Mouse (Mus musculus): ENCODE data around the gene Lama2.

GRCm38 (mm10) chr10:26982621-26983020 is 636.9 kb downstream of the Lama2 start:
- TF ChIP-seq CTCF (IDR thresholded peaks at IDR 0.05; ENCODE audit: extremely low read depth, insufficient read depth, insufficient read length, insufficient replicate concordance) (no peak), POLR2A (IDR thresholded peaks at IDR 0.05; ENCODE audit: low read depth, low read length) (no peak)

Measured in spleen, adult 2 months (tissue).